Mouse (Mus musculus) liver, embryonic 11.5 days (tissue): ENCODE measurements around the gene Erlin1. TPM values are rescaled to one million over a fixed set of nuclear protein-coding genes. Genes with fewer than 3 reads are reported as not detected.

ENCODE experiments used
- polyA plus RNA-seq: library from polyadenylated mRNA; unstranded; fragments of >200 nt; fragmentation: Nextera tagmentation; extraction: Ambion mirVana; gene quantifications from 2 replicates; pipeline ENCODE4 v1.2.1, GENCODE M21; 2014

Erlin1 gene
- polyA plus RNA-seq, 1 experiment from 2014 or later, result 22.4 TPM

Other genes starting within 250 kb of the Erlin1 start
- gene Dnmbp, start 129.6 kb downstream of the Erlin1 start, polyA plus RNA-seq, result 7.5 and 8.7 TPM in 2 replicates
- gene Cpn1, start 83.2 kb downstream of the Erlin1 start, polyA plus RNA-seq, result 53.7 and 53.9 TPM in 2 replicates
- gene Cyp2c23, start 40.6 kb downstream of the Erlin1 start, polyA plus RNA-seq, result 4.4 and 5.1 TPM in 2 replicates
- 42.2 and 44.4 TPM in 2 replicates for gene Chuk, start 37.7 kb upstream of the Erlin1 start, polyA plus RNA-seq
- gene Cwf19l1, start 66.1 kb upstream of the Erlin1 start, polyA plus RNA-seq, result 39.7 and 42.3 TPM in 2 replicates
- gene Bloc1s2, start 76.7 kb upstream of the Erlin1 start, polyA plus RNA-seq, result 83.3 and 93.0 TPM in 2 replicates
- gene Pkd2l1, start 122.7 kb upstream of the Erlin1 start, polyA plus RNA-seq, result not detected in 2 replicates
- gene Scd3, start 133.5 kb upstream of the Erlin1 start, polyA plus RNA-seq, result not detected in 2 replicates
- gene Scd2, start 223.9 kb upstream of the Erlin1 start, polyA plus RNA-seq, result 212 and 231 TPM in 2 replicates